Mouse (Mus musculus) megakaryocyte, embryonic 14.5 days (primary cell): ENCODE data around the gene Rab30. TPM values are rescaled to one million over a fixed set of nuclear protein-coding genes. Genes with fewer than 3 reads are reported as not detected.
A peak's percentile ranks its signal among the peaks of the same experiment; 100 is the strongest.
"Not testable (repeated sequence)": the region's sequence is repeated elsewhere in the genome, so short reads cannot be mapped to it uniquely, and the experiment has no call there.

Source experiments
- H3K27me3 ChIP-seq: replicated peaks from 2 replicates; pipeline ENCODE3; 2012; ENCODE audit warnings: inconsistent platforms
- H3K36me3 ChIP-seq: replicated peaks from 2 replicates; pipeline ENCODE3; 2012; ENCODE audit warnings: low read length, inconsistent platforms, mixed read lengths
- H3K4me1 ChIP-seq: 2 replicates; pipeline ENCODE4 v1.6.1; 2012; ENCODE audit warnings: inconsistent platforms
- H3K4me3 ChIP-seq: replicated peaks from 2 replicates; pipeline ENCODE3; 2012; ENCODE audit warnings: moderate library complexity, mild to moderate bottlenecking, inconsistent platforms
- H3K9me3 ChIP-seq: 2 replicates; pipeline ENCODE4 v1.6.1; 2012; ENCODE audit warnings: inconsistent platforms
- FLI1 ChIP-seq: IDR thresholded peaks from 2 replicates; pipeline ENCODE4 v1.6.1; 2012; ENCODE audit warnings: low read length, inconsistent platforms, mixed read lengths
- GATA1 ChIP-seq: IDR thresholded peaks from 3 replicates; pipeline ENCODE4 v1.6.1; 2012; ENCODE audit warnings: mixed read lengths, low read length, inconsistent platforms, borderline replicate concordance
- polyA plus RNA-seq: library from polyadenylated mRNA; stranded (reverse); fragments of >175 nt; gene quantifications from 2 replicates; pipeline ENCODE4 v1.2.3, GENCODE M21; 2012; ENCODE audit warnings: low replicate concordance; ENCODE audit not compliant: insufficient read depth

Gene Rab30
- polyA plus RNA-seq, 1 experiment: not detected

GRCm38 (mm10) chr7:92742774-92743173 is 1.4 kb downstream of the Rab30 start:
- Histone ChIP-seq H3K4me3 (peak overlapping the region; percentile 100), H3K4me1 (peaks cover 50% of the 10 kb centered on the region), H3K36me3 (peaks cover 16% of the 10 kb centered on the region), H3K9me3 (no peaks in the 10 kb centered on the region), H3K27me3 (peaks cover 15% of the 10 kb centered on the region)
- TF ChIP-seq FLI1: no peak
- no peak for TF ChIP-seq GATA1

- Histone ChIP-seq H3K4me3 (peak overlapping the region; percentile 100), H3K36me3 (peaks cover 11% of the 10 kb centered on the region), H3K4me1 (peaks cover 45% of the 10 kb centered on the region), H3K9me3 (no peaks in the 10 kb centered on the region), H3K27me3 (peaks cover 16% of the 10 kb centered on the region)
- no peak for TF ChIP-seq FLI1
- no peak for TF ChIP-seq GATA1
Measured at GRCm38 (mm10) chr7:92743325-92743724, 1.9 kb downstream of the Rab30 start.

GRCm38 (mm10) chr7:92750395-92750794 is 9.0 kb downstream of the Rab30 start:
- Histone ChIP-seq H3K4me3 (no peak overlapping the region), H3K9me3 (no peaks in the 10 kb centered on the region), H3K36me3 (no peaks in the 10 kb centered on the region), H3K27me3 (peaks cover 7% of the 10 kb centered on the region), H3K4me1 (peaks cover 6% of the 10 kb centered on the region; the same call in 1 of the 2 replicates)
- TF ChIP-seq FLI1 (no peak), GATA1 (no peak)

- no peaks in the 10 kb centered on the region for H3K36me3 ChIP-seq
- no peaks in the 10 kb centered on the region for H3K4me1 ChIP-seq
- H3K4me3 ChIP-seq: no peak overlapping the region
- no peaks in the 10 kb centered on the region for H3K9me3 ChIP-seq
- TF ChIP-seq GATA1 (no peak), FLI1 (no peak)
- H3K27me3 ChIP-seq: peaks cover 2% of the 10 kb centered on the region
Measured at GRCm38 (mm10) chr7:92758067-92758466, 16.7 kb downstream of the Rab30 start.

GRCm38 (mm10) chr7:92760651-92761050 is 19.2 kb downstream of the Rab30 start:
- Histone ChIP-seq H3K4me1 (no peaks in the 10 kb centered on the region), H3K27me3 (peaks cover 2% of the 10 kb centered on the region), H3K4me3 (no peak overlapping the region), H3K9me3 (no peaks in the 10 kb centered on the region), H3K36me3 (no peaks in the 10 kb centered on the region)
- TF ChIP-seq FLI1 (no peak), GATA1 (no peak)

- TF ChIP-seq GATA1 (no peak), FLI1 (no peak)
- no peaks in the 10 kb centered on the region for H3K9me3 ChIP-seq
- H3K36me3 ChIP-seq: no peaks in the 10 kb centered on the region
- H3K4me1 ChIP-seq: no peaks in the 10 kb centered on the region
- H3K4me3 ChIP-seq: no peak overlapping the region
- peaks cover 2% of the 10 kb centered on the region for H3K27me3 ChIP-seq
Measured at GRCm38 (mm10) chr7:92761161-92761560, 19.8 kb downstream of the Rab30 start.

- no peaks in the 10 kb centered on the region for H3K36me3 ChIP-seq
- no peaks in the 10 kb centered on the region for H3K4me1 ChIP-seq
- H3K4me3 ChIP-seq: no peak overlapping the region
- peaks cover 2% of the 10 kb centered on the region for H3K27me3 ChIP-seq
- H3K9me3 ChIP-seq: no peaks in the 10 kb centered on the region
- TF ChIP-seq GATA1 (no peak), FLI1 (no peak)
Measured at GRCm38 (mm10) chr7:92765426-92765825, 24.0 kb downstream of the Rab30 start.

GRCm38 (mm10) chr7:92766096-92767090 is 25.0 kb downstream of the Rab30 start:
- peaks cover 4% of the 10 kb centered on the region; the same call in 1 of the 2 replicates for H3K9me3 ChIP-seq
- TF ChIP-seq FLI1: no peak
- TF ChIP-seq GATA1: no peak
- H3K36me3 ChIP-seq: no peaks in the 10 kb centered on the region
- no peak overlapping the region for H3K4me3 ChIP-seq
- H3K27me3 ChIP-seq: peaks cover 2% of the 10 kb centered on the region
- H3K4me1 ChIP-seq: peaks cover 4% of the 10 kb centered on the region

GRCm38 (mm10) chr7:92768116-92768515 is 26.7 kb downstream of the Rab30 start:
- peaks cover 15% of the 10 kb centered on the region for H3K9me3 ChIP-seq
- not testable (repeated sequence) for H3K36me3 ChIP-seq, H3K4me3 ChIP-seq, H3K27me3 ChIP-seq, H3K4me1 ChIP-seq

- TF ChIP-seq FLI1 (no peak), GATA1 (no peak)
- no peak overlapping the region for H3K4me3 ChIP-seq
- peaks cover 2% of the 10 kb centered on the region for H3K27me3 ChIP-seq
- H3K36me3 ChIP-seq: no peaks in the 10 kb centered on the region
- H3K9me3 ChIP-seq: peaks cover 15% of the 10 kb centered on the region
- peaks cover 9% of the 10 kb centered on the region for H3K4me1 ChIP-seq
Measured at GRCm38 (mm10) chr7:92768859-92769258, 27.5 kb downstream of the Rab30 start.
